Mouse (Mus musculus) bone marrow, adult 2 months (tissue): ENCODE measurements around the gene Sufu.

Experiments
- CTCF ChIP-seq: fragments of 200-500 bp; IDR thresholded peaks from 2 replicates; pipeline ENCODE4 v1.5.1; 2011; ENCODE audit warnings: low read length, control low read depth; ENCODE audit not compliant: control insufficient read depth, insufficient read depth
- POLR2A ChIP-seq: fragments of 200-500 bp; IDR thresholded peaks from 2 replicates; pipeline ENCODE4 v1.6.1; 2011; ENCODE audit warnings: low read depth, mild to moderate bottlenecking, control low read depth, low read length, borderline replicate concordance; ENCODE audit not compliant: control insufficient read depth

- TF ChIP-seq POLR2A (no peak), CTCF (no peak)
Measured at GRCm38 (mm10) chr19:46455032-46455431, 58.3 kb downstream of the Sufu start.
